Mouse (Mus musculus): ENCODE data around the gene Prkcg. TPM values are rescaled to one million over a fixed set of nuclear protein-coding genes. Genes with fewer than 3 reads are reported as not detected.

The Prkcg gene
- total RNA-seq, 2 experiments from 2014 or later = 0.85 to 1.2 TPM

DNA sequence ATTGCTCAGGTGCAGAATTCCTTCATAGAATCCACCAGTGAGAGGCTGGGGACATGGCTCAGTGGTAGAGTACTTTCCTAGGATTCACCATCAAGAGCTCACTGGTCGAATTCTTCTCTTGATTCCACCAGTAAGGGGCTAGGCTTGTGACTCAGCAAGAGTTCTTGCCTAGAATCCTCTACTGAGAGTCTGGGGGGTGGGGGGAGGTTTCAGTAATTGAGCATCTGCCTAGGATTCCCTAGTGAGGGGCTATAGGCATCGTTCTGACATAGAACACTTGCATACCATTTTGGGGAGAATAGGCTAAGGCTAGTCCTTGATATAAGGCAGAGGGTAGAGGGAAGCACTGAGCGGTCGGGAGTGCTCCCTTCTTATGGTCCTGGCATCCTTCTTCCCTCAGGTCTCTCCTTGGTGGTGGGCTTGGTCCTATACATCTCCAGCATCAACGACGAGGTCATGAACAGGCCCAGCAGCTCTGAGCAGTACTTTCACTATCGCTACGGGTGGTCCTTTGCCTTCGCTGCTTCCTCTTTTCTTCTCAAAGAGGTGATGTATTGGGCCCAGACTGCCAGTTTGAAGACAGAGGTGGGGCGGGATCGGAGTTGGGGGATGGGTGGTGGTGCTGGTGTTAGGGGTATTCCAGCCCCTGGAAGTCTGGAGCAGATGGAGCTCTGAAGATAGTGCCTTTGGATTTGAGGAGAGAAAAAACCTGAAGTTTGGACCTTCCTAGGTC is 76.7 kb downstream of the Prkcg start:
- DNase-seq = no peak

GRCm38 (mm10) chr7:3366705-3367516 is 77.9 kb downstream of the Prkcg start:
- no peak for DNase-seq

- DNase-seq = no peak
Observed at GRCm38 (mm10) chr7:3367569-3367968, 78.6 kb downstream of the Prkcg start.

GRCm38 (mm10) chr7:3368311-3368710 is 79.3 kb downstream of the Prkcg start:
- no peak for DNase-seq

DNA sequence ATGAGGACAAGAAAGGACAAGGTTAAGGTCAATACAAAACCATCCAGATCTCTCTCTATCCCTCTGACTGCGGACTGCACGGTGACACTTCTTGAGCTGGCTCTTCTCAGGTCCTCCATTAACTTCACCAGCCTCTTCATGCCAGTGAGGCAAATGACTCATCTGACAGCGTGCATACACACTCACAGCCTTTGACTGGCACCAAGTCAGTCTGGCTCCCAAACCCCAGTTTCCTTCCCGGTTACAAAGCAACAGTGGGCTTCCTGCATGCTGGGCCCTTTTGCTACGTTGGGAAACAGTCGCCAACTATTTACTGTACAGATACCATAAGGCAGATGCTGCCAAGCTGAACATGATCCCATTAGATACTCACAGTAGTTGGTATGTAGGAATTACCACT is 80.2 kb downstream of the Prkcg start:
- DNase-seq = no peak

DNA sequence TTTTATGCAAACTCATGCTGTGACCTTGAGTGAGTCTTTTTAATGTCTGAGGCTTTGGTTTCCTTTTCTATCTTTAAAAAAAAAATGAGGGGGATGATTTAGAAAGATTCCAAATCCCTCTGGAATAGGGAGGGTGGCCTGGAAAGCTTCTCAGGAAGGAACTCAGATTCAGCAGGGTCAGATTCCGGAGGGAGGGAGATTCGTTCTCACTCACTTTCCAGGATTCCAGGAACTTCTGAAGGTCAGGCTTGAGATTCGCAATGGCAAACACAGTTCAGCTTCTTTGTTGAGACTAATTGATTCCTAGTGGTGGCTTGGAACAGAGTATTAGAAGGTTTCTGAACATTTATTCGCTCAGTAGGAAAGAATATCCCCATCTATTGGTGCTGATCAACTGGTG is 81.4 kb downstream of the Prkcg start:
- no peak for DNase-seq

- no peak for DNase-seq
Observed at GRCm38 (mm10) chr7:3372376-3372775, 83.4 kb downstream of the Prkcg start.

DNA sequence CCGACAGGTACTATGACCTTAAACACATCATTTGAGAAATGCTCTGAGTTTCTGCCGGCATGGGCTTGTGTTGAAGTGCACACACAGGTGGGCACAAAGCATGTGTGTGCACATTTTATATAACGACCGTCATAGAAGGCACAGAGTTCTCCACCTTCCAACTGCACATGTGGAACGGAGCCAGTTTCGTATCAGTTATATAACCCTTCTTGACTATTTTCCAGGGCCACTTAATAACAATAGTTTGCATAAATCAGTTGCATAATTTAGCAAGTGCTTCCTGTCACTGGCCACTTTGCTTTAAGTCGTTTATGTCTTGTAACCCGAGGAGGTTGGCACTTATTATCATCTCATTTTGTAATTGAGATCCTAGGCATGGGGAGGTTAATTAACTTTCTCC is 84.8 kb downstream of the Prkcg start:
- DNase-seq = no peak

- DNase-seq = peak; percentile 61 to 80
Observed at GRCm38 (mm10) chr7:3376831-3377230, 87.9 kb downstream of the Prkcg start.

Other genes starting within 250 kb of the Prkcg start
- gene AU018091, start 120.0 kb upstream of the Prkcg start, total RNA-seq (2021) = not detected
- not detected for gene Nlrp12, start 39.4 kb upstream of the Prkcg start, total RNA-seq (2021)
- gene Myadm, start 99 bp upstream of the Prkcg start, total RNA-seq (2021) = 100 to 1,000 TPM; 109 to 122 TPM
- gene Cacng7, start 43.8 kb downstream of the Prkcg start, total RNA-seq (2021) = 1 to 10 TPM; 3.7 to 4.6 TPM
- not detected for gene Cacng8, start 101.5 kb downstream of the Prkcg start, total RNA-seq (2021)
- gene Cacng6, start 135.0 kb downstream of the Prkcg start, total RNA-seq (2021) = 1 to 10 TPM; 1.5 to 2.0 TPM
- gene Tarm1, start 213.4 kb downstream of the Prkcg start, total RNA-seq (2021) = not detected

Measured in heart, adult 18-20 months (tissue).